Mouse (Mus musculus) gastrocnemius, postnatal 36 days (tissue): ENCODE data around the gene Aldh1l2. TPM values are rescaled to one million over a fixed set of nuclear protein-coding genes. Genes with fewer than 3 reads are reported as not detected.

ENCODE experiments used
- DNase-seq, 2 experiments: peaks; one replicate each; pipeline ENCODE4 v3.0.0; 2022
- intact Hi-C: fragments of 180-260 bp; cut with DNase I; formaldehyde crosslinking; loops from one replicate; pipeline ENCODE4 v1.15.1; 2025
- total RNA-seq, 2 experiments: library from RNA; stranded (reverse); gene quantifications; 2 replicates each; pipeline ENCODE4 v1.2.3; 2021

The Aldh1l2 gene
- total RNA-seq, 2 experiments from 2014 or later, result 4.8 to 7.3 TPM

DNA sequence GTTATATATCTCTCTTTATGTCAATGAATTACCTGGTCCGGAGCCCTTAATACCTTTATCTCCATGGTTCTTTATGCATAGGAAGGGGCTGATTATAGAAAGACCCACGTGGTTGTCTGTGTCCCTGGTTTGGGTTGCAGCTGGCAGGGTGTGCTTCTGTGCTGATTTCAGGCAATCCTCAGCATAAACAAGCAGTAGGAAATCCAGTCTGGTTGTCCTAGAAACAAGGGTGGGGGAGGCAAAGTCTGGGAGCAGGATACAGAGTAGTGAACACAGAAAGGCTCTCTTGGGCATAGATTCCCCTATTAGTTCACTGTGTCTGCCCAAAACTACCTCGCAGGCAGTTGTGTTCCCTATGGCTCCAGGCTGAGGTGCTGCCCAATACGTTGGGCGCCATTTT is 56.7 kb downstream of the Aldh1l2 start:
- intact Hi-C loops, result no loop called here
- no peak for DNase-seq

DNA sequence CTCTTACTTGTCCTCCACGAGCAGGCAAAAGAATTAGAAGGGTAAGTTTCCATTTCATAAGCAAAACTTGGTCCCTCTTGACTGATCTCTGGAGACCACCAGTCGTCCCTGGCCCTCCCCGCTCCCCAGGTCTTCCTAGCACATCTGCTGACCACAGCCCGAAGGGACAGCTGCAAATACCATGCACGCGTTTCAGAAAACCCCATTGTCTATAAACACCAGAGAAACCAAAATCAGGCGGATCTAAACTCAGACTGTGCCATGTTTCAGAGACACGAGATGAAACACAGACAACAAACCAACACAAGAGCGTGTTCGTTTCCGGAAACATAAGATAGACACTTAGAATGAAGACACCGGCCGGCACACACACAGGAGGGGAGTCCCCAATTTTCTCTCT is 58.7 kb downstream of the Aldh1l2 start:
- no peak for DNase-seq
- intact Hi-C loops, result no loop called here

DNA sequence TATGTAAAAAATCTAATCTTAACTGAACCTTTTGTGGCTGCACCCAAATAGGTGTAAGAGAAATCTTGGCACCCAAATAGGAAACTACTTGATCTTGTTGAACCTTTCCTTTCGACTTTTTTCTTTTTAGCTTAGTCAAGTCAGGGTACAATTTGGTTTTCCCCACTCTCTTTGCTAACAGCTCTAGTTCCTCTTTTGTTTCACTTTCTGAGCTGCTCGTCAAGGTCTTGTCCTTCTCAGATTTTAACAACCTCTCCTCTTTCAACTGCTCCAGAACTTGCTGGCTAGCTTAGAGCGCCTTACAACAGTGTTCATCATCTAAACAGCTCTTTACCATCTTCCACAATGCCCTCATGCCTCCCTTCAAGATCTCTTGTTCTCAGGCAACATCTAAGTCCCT is 76.4 kb downstream of the Aldh1l2 start:
- DNase-seq, result no peak
- intact Hi-C loops, result no loop called here

DNA sequence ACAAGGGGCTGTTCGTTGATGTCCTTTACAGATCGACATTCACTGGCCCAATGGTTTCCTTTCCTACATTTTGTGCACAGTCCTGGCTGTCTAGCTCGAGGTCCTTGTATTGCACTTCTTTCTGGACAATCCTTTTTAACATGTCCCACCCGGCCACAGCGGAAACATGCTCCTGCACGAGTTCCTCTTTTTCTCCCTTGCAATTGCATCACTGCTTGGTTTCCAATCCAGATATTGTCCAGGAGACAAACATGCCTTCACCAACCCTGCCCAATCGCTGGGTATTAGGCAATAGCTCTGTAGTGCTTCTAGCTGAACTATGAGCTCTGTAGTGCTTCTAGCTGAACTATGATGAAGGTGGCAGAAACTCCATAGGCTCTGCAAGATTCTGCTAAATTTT is 85.4 kb downstream of the Aldh1l2 start:
- no peak for DNase-seq
- intact Hi-C loops, result loop anchor here (5.0 kb wide), 1 partner anchor 306 kb away; no protein-coding TSS in a partner anchor

Other genes starting within 250 kb of the Aldh1l2 start
- gene Slc41a2, start 196.3 kb downstream of the Aldh1l2 start, total RNA-seq, result under 1 TPM; 0.54 to 0.86 TPM
- gene D10Wsu102e, start 173.9 kb downstream of the Aldh1l2 start, total RNA-seq, result under 1 TPM; 0.54 to 0.66 TPM
- 1 to 10 TPM; 8.8 to 9.3 TPM for gene Washc4, start 9.6 kb upstream of the Aldh1l2 start, total RNA-seq
- 10 to 100 TPM; 15.0 to 20.0 TPM for gene Appl2, start 114.6 kb upstream of the Aldh1l2 start, total RNA-seq
- gene 1500009L16Rik, start 188.7 kb upstream of the Aldh1l2 start, total RNA-seq, result 1 to 10 TPM in 1 of 2 experiments, under 1 TPM in 1; 0.57 to 1.1 TPM